Mouse (Mus musculus) kidney, adult 2 months (tissue): ENCODE data around the gene Klhl41.

Experiments used
- CTCF ChIP-seq: fragments of 200-500 bp; conservative IDR thresholded peaks from 2 replicates; pipeline ENCODE4 v1.5.1; 2011; ENCODE audit warnings: low read depth, mild to moderate bottlenecking, control low read depth, low read length, moderate library complexity, mixed read lengths; ENCODE audit not compliant: insufficient read depth, insufficient read length
- POLR2A ChIP-seq: fragments of 200-500 bp; IDR thresholded peaks from one replicate; pipeline ENCODE4 v1.6.1; 2011; ENCODE audit warnings: low read depth, low read length, control low read depth

GRCm38 (mm10) chr2:69668414-69668813 is 1.5 kb upstream of the Klhl41 start:
- TF ChIP-seq POLR2A (no peak), CTCF (no peak)
